ENCODE assay signal across 8 mouse cellular contexts in genomic region chr3:152981988-152982387, GRCm38 (mm10). TPM values are rescaled to one million over a fixed set of nuclear protein-coding genes. Genes with fewer than 3 reads are reported as not detected.
DNase-seq lines count a peak whose midpoint lies in the region; ATAC-seq and TF ChIP-seq lines count a peak whose summit lies in the region.

St6galnac5 (minus strand) TSS chr3:152982246.

- DNase-seq in cerebellum, adult 2 months, result peak; percentile 23 to 29
- DNase-seq in thymus, postnatal 0 days (ENCODE audit: low spot score), result peak; percentile 9
- no peak for DNase-seq in thymus, postnatal 25 days
- peak; percentile 44 for DNase-seq in right cerebral cortex, postnatal 14 days
- no peak for DNase-seq in spleen, postnatal 14 days (ENCODE audit: low spot score in 2 of 2)

- H3K4me3 ChIP-seq in cerebellum, adult 2 months (replicated peaks; ENCODE audit: insufficient read depth, low read depth, low read length), result peak within 1 kb of the TSS; percentile 65
- H3K4me3 ChIP-seq in intestine, postnatal 0 days (ENCODE audit: low read depth, low read length), result peak within 1 kb of the TSS; percentile 27
- H3K4me3 ChIP-seq in liver, embryonic 12.5 days, result peak within 1 kb of the TSS; percentile 36

- no peak for ATAC-seq in cerebellum, adult (ENCODE audit: insufficient number of reproducible peaks, low FRiP score, low TSS enrichment)
- ATAC-seq in intestine, postnatal 0 days, result no peak
- no peak for ATAC-seq in liver, embryonic 12.5 days

- 3% methylated on average over 17 of the region's 17 CpGs for WGBS in cerebellum, adult 2 months
- 2% methylated on average over 17 of the region's 17 CpGs for WGBS in intestine, postnatal 0 days
- WGBS in liver, embryonic 12.5 days (ENCODE audit: insufficient replicate concordance), result 2% methylated on average over 17 of the region's 17 CpGs

- no peak for TF ChIP-seq POLR2A in cerebellum, adult 2 months (IDR thresholded peaks at IDR 0.05; ENCODE audit: borderline replicate concordance, insufficient read depth, low read length)

- TF ChIP-seq CTCF in cerebellum, adult 2 months (IDR thresholded peaks at IDR 0.05; ENCODE audit: borderline replicate concordance, insufficient read depth, low read depth, low read length), result no peak
- peak; percentile 17; the same call in 1 of the 2 replicates for TF ChIP-seq CTCF in intestine, postnatal 0 days (IDR thresholded peaks at IDR 0.05; ENCODE audit: low read depth)

- no peaks in the 10 kb centered on the region for H3K36me3 ChIP-seq in intestine, postnatal 0 days (ENCODE audit: control insufficient read depth, insufficient read depth)
- no peaks in the 10 kb centered on the region for H3K36me3 ChIP-seq in liver, embryonic 12.5 days

- H3K4me1 ChIP-seq in cerebellum, adult 2 months (ENCODE audit: control insufficient read depth, insufficient read depth, low read length), result no peaks in the 10 kb centered on the region
- H3K4me1 ChIP-seq in intestine, postnatal 0 days (replicated peaks; ENCODE audit: control insufficient read depth, insufficient read depth, low read length), result no peaks in the 10 kb centered on the region
- H3K4me1 ChIP-seq in liver, embryonic 12.5 days, result peaks cover 26% of the 10 kb centered on the region

- H3K9me3 ChIP-seq in intestine, postnatal 0 days (ENCODE audit: control insufficient read depth), result no peaks in the 10 kb centered on the region
- H3K9me3 ChIP-seq in liver, embryonic 12.5 days (replicated peaks), result no peaks in the 10 kb centered on the region

- peak within 1 kb of the TSS; percentile 58 for H3K4me2 ChIP-seq in intestine, postnatal 0 days (replicated peaks; ENCODE audit: low read depth)
- H3K4me2 ChIP-seq in liver, embryonic 12.5 days, result peak within 1 kb of the TSS; percentile 55

- H3K27ac ChIP-seq in cerebellum, adult 2 months (ENCODE audit: insufficient read depth, low read length), result no peak within 1 kb of the TSS
- H3K27ac ChIP-seq in intestine, postnatal 0 days (ENCODE audit: low read depth, low read length), result no peak within 1 kb of the TSS
- no peak within 1 kb of the TSS for H3K27ac ChIP-seq in liver, embryonic 12.5 days

- no peak within 1 kb of the TSS for H3K9ac ChIP-seq in intestine, postnatal 0 days (ENCODE audit: low read depth, low read length)
- no peak within 1 kb of the TSS for H3K9ac ChIP-seq in liver, embryonic 12.5 days

- H3K27me3 ChIP-seq in cerebellum, adult 2 months (ENCODE audit: control insufficient read depth, insufficient read depth, low read length), result no peaks in the 10 kb centered on the region
- peaks cover 20% of the 10 kb centered on the region for H3K27me3 ChIP-seq in intestine, postnatal 0 days (replicated peaks; ENCODE audit: control insufficient read depth, insufficient read depth, low read length)
- H3K27me3 ChIP-seq in liver, embryonic 12.5 days (replicated peaks), result peaks cover 55% of the 10 kb centered on the region

RNA-seq across cellular contexts. Expression of gene St6galnac5, which starts in this region (rescaled TPM):
- 3.9 and 4.5 TPM in 2 replicates for polyA plus RNA-seq in cerebellum, adult 2 months (2012; rRNA removed)
- 0.05 and 0.23 TPM in 2 replicates for polyA plus RNA-seq in thymus, postnatal 0 days (2015; fragmentation: Nextera tagmentation; extraction: Ambion mirVana)
- polyA plus RNA-seq in intestine, postnatal 0 days (2015; fragmentation: Nextera tagmentation; extraction: Ambion mirVana), result 0.22 and 0.27 TPM in 2 replicates
- 0.05 and 0.10 TPM in 2 replicates for polyA plus RNA-seq in liver, embryonic 12.5 days (2016; fragmentation: Nextera tagmentation; extraction: Ambion mirVana)

Comparison
In these comparisons a context has a peak if more than half of its experiments do, and no peak if none do; other contexts are left out.
1. Peak in DNase-seq in thymus, postnatal 0 days; RNA of the gene not detected or under 1 TPM.
2. DNase-seq: peak in cerebellum, adult 2 months (2 of 2) and right cerebral cortex, postnatal 14 days (single experiment); none in thymus, postnatal 25 days (single experiment) and spleen, postnatal 14 days (0 of 2).
3. Peak in every context shown above with its lines, with median percentiles within 50 percentile points of each other: H3K4me3 ChIP-seq.